Comparison of ENCODE assay signal across 27 mouse cellular contexts in the genomic region with DNA sequence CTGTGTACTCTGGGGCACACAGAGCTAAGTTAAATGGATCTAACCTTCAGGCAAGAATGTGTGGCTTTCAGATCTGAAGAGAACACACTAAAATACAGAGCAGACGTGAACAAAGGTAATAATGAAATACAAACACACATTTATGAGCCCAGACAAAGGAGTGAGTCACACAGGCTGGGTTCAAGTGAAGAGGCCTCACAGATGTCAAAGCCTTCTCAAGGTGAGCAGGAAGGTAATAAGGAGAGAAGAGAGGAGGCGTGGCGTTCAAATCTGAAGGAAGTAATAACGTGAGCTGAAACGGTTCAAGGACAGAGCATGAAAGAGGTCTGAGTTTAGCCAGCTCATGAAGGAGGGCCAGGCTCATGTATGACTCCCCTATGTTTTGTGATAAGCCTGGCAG.
DNase-seq lines count a peak whose midpoint lies in the region; ATAC-seq and TF ChIP-seq lines count a peak whose summit lies in the region.
"Had no signal": no experiment of that assay in that cellular context is flagged by ENCODE, and none has a peak within 500 bp of the region (broad histone marks: within the 10 kb centered on the region; RNA-seq: fewer than 3 reads in every experiment).

No protein-coding gene starts in this region.

- DNase-seq in retina, postnatal 1 day: no peak
- DNase-seq in cerebellum, adult 9-11 months: no peak
- DNase-seq: adrenal gland, postnatal 10 days; adrenal gland, postnatal 36 days; cerebellum, adult 18-20 months; cerebellum, adult 9-10 months; cerebellum, postnatal 36 days; embryo, embryonic 11 days; gastrocnemius, postnatal 25 days; heart, adult 2 months; heart, postnatal 14 days; heart, postnatal 4 days had no signal

- no peaks in the 10 kb centered on the region for H3K27me3 ChIP-seq in heart, embryonic 13.5 days (replicated peaks)
- no peaks in the 10 kb centered on the region for H3K27me3 ChIP-seq in heart, embryonic 12.5 days (replicated peaks)
- no peaks in the 10 kb centered on the region for H3K27me3 ChIP-seq in intestine, embryonic 15.5 days (replicated peaks)
- no peaks in the 10 kb centered on the region for H3K27me3 ChIP-seq in intestine, postnatal 0 days (replicated peaks; ENCODE audit: control insufficient read depth, insufficient read depth, low read length)
- H3K27me3 ChIP-seq: CH12.LX; embryonic facial prominence, embryonic 13.5 days; forebrain, embryonic 12.5 days; forebrain, embryonic 15.5 days; Patski had no signal

- H3K27ac ChIP-seq in heart, embryonic 13.5 days (replicated peaks): 0 out of 2 replicates have a peak overlapping the region, but pooled peaks have one; percentile 17
- no peak overlapping the region for H3K27ac ChIP-seq in heart, embryonic 12.5 days (ENCODE audit: poor library complexity, severe bottlenecking)
- peak overlapping the region; percentile 66 for H3K27ac ChIP-seq in intestine, embryonic 15.5 days
- H3K27ac ChIP-seq in intestine, postnatal 0 days (ENCODE audit: low read depth, low read length): peak overlapping the region; percentile 62
- H3K27ac ChIP-seq: embryonic facial prominence, embryonic 10.5 days; embryonic facial prominence, embryonic 13.5 days; forebrain, embryonic 12.5 days; forebrain, embryonic 15.5 days; heart, adult 2 months; hindbrain, embryonic 14.5 days; hindbrain, postnatal 0 days had no signal

- no peak for TF ChIP-seq CTCF in intestine, postnatal 0 days (IDR thresholded peaks at IDR 0.05; ENCODE audit: low read depth)

- H3K4me2 ChIP-seq in heart, embryonic 13.5 days: no peak overlapping the region
- no peak overlapping the region for H3K4me2 ChIP-seq in heart, embryonic 12.5 days
- 0 out of 2 replicates have a peak overlapping the region, but pooled peaks have one; percentile 6 for H3K4me2 ChIP-seq in intestine, embryonic 15.5 days (replicated peaks)
- H3K4me2 ChIP-seq in intestine, postnatal 0 days (replicated peaks; ENCODE audit: low read depth): 0 out of 2 replicates have a peak overlapping the region, but pooled peaks have one; percentile 10
- H3K4me2 ChIP-seq: embryonic facial prominence, embryonic 13.5 days; forebrain, embryonic 12.5 days; forebrain, embryonic 15.5 days; heart, embryonic 11.5 days; hindbrain, embryonic 14.5 days had no signal

- no peak overlapping the region for H3K9ac ChIP-seq in heart, embryonic 13.5 days
- H3K9ac ChIP-seq in heart, embryonic 12.5 days: no peak overlapping the region
- no peak overlapping the region for H3K9ac ChIP-seq in intestine, embryonic 15.5 days
- no peak overlapping the region for H3K9ac ChIP-seq in intestine, postnatal 0 days (ENCODE audit: low read depth, low read length)
- H3K9ac ChIP-seq: embryonic facial prominence, embryonic 13.5 days; forebrain, embryonic 12.5 days; forebrain, embryonic 15.5 days; hindbrain, embryonic 14.5 days had no signal

- no peaks in the 10 kb centered on the region for H3K9me3 ChIP-seq in heart, embryonic 13.5 days
- no peaks in the 10 kb centered on the region for H3K9me3 ChIP-seq in heart, embryonic 12.5 days (replicated peaks)
- H3K9me3 ChIP-seq in intestine, embryonic 15.5 days: no peaks in the 10 kb centered on the region
- H3K9me3 ChIP-seq in intestine, postnatal 0 days (ENCODE audit: control insufficient read depth): no peaks in the 10 kb centered on the region
- H3K9me3 ChIP-seq: embryonic facial prominence, embryonic 10.5 days; embryonic facial prominence, embryonic 13.5 days; forebrain, embryonic 12.5 days; forebrain, embryonic 15.5 days; G1E had no signal

- H3K36me3 ChIP-seq in heart, embryonic 13.5 days: no peaks in the 10 kb centered on the region
- H3K36me3 ChIP-seq in heart, embryonic 12.5 days: no peaks in the 10 kb centered on the region
- no peaks in the 10 kb centered on the region for H3K36me3 ChIP-seq in intestine, embryonic 15.5 days
- no peaks in the 10 kb centered on the region for H3K36me3 ChIP-seq in intestine, postnatal 0 days (ENCODE audit: control insufficient read depth, insufficient read depth)
- H3K36me3 ChIP-seq: embryonic facial prominence, embryonic 10.5 days; embryonic facial prominence, embryonic 13.5 days; forebrain, embryonic 12.5 days; forebrain, embryonic 15.5 days had no signal

- no peak for ATAC-seq in heart, embryonic 13.5 days (ENCODE audit: extremely low read depth, insufficient number of reproducible peaks, low FRiP score, low TSS enrichment)
- no peak for ATAC-seq in heart, embryonic 12.5 days (ENCODE audit: insufficient number of reproducible peaks, low FRiP score)
- ATAC-seq in intestine, embryonic 15.5 days: peak; percentile 90
- ATAC-seq in intestine, postnatal 0 days: peak; percentile 81
- ATAC-seq: forebrain, embryonic 15.5 days; hindbrain, postnatal 0 days; Patski had no signal

- H3K4me3 ChIP-seq in heart, embryonic 13.5 days: no peak overlapping the region
- H3K4me3 ChIP-seq in heart, embryonic 12.5 days: no peak overlapping the region
- H3K4me3 ChIP-seq in intestine, embryonic 15.5 days (replicated peaks): no peak overlapping the region
- no peak overlapping the region for H3K4me3 ChIP-seq in intestine, postnatal 0 days (ENCODE audit: low read depth, low read length)
- H3K4me3 ChIP-seq: embryonic facial prominence, embryonic 10.5 days; embryonic facial prominence, embryonic 13.5 days; erythroblast, embryonic 14.5 days; forebrain, embryonic 12.5 days; forebrain, embryonic 15.5 days; heart, adult 2 months had no signal

- 67% methylated on average over 5 of the region's 5 CpGs for WGBS in heart, embryonic 13.5 days
- WGBS in heart, embryonic 12.5 days: 77% methylated on average over 5 of the region's 5 CpGs
- WGBS in intestine, embryonic 15.5 days: 60% methylated on average over 5 of the region's 5 CpGs
- 51% methylated on average over 5 of the region's 5 CpGs for WGBS in intestine, postnatal 0 days

- H3K4me1 ChIP-seq in heart, embryonic 13.5 days: peaks cover 26% of the 10 kb centered on the region
- peaks cover 26% of the 10 kb centered on the region for H3K4me1 ChIP-seq in heart, embryonic 12.5 days (replicated peaks)
- H3K4me1 ChIP-seq in intestine, embryonic 15.5 days (replicated peaks): peaks cover 9% of the 10 kb centered on the region; the same call in 1 of the 2 replicates
- no peaks in the 10 kb centered on the region for H3K4me1 ChIP-seq in intestine, postnatal 0 days (replicated peaks; ENCODE audit: control insufficient read depth, insufficient read depth, low read length)
- H3K4me1 ChIP-seq: embryonic facial prominence, embryonic 13.5 days had no signal

Comparison
In these comparisons a context has a peak if more than half of its experiments do, and no peak if none do; other contexts are left out.
1. ATAC-seq: peak in intestine, embryonic 15.5 days (single experiment) and intestine, postnatal 0 days (single experiment); none in heart, embryonic 13.5 days (single experiment) and heart, embryonic 12.5 days (single experiment).
2. H3K4me2 ChIP-seq: peak in intestine, embryonic 15.5 days (single experiment) and intestine, postnatal 0 days (single experiment); none in heart, embryonic 13.5 days (single experiment) and heart, embryonic 12.5 days (single experiment).